Mouse (Mus musculus) thymus, adult 2 months (tissue): ENCODE measurements around the gene Lmf1. TPM values are rescaled to one million over a fixed set of nuclear protein-coding genes. Genes with fewer than 3 reads are reported as not detected.

Experiments used
- DNase-seq: peaks from one replicate; pipeline ENCODE4 v3.0.0; 2021
- H3K27ac ChIP-seq: fragments of 200-500 bp; 2 replicates; pipeline ENCODE4 v1.5.1; 2012; ENCODE audit warnings: low read length, control low read depth; ENCODE audit not compliant: control insufficient read depth, insufficient read depth
- H3K27me3 ChIP-seq: fragments of 200-500 bp; 2 replicates; pipeline ENCODE4 v1.6.1; 2012; ENCODE audit warnings: mild to moderate bottlenecking, low read length, moderate library complexity, mixed read lengths; ENCODE audit not compliant: control insufficient read depth, insufficient read depth
- H3K36me3 ChIP-seq: fragments of 200-500 bp; 2 replicates; pipeline ENCODE4 v1.6.1; 2012; ENCODE audit warnings: mild to moderate bottlenecking, low read length, moderate library complexity; ENCODE audit not compliant: control insufficient read depth, insufficient read depth
- H3K4me1 ChIP-seq: fragments of 200-500 bp; replicated peaks from 2 replicates; pipeline ENCODE4 v1.6.1; 2012; ENCODE audit warnings: low read length; ENCODE audit not compliant: control insufficient read depth, insufficient read depth
- H3K4me3 ChIP-seq: fragments of 200-500 bp; 2 replicates; pipeline ENCODE4 v1.5.1; 2012; ENCODE audit warnings: mild to moderate bottlenecking, low read length, control low read depth, moderate library complexity; ENCODE audit not compliant: control insufficient read depth, insufficient read depth
- CTCF ChIP-seq: fragments of 200-500 bp; IDR thresholded peaks from 2 replicates; pipeline ENCODE4 v1.5.1; 2012; ENCODE audit warnings: mild to moderate bottlenecking, control low read depth, low read length, moderate library complexity, borderline replicate concordance; ENCODE audit not compliant: control insufficient read depth, poor library complexity, insufficient read depth; ENCODE audit errors: extremely low read depth
- POLR2A ChIP-seq: fragments of 200-500 bp; IDR thresholded peaks from 2 replicates; pipeline ENCODE4 v1.6.1; 2012; ENCODE audit warnings: mild to moderate bottlenecking, low read length, control low read depth, moderate library complexity; ENCODE audit not compliant: control insufficient read depth, poor library complexity, insufficient read depth; ENCODE audit errors: extremely low read depth
- WGBS: fragments of 180-500 bp; shearing (Covaris S2); methylation state at CpG from one replicate; pipeline ENCODE4 v1.1.7; 2018; 5-methylcytosine and 5-hydroxymethylcytosine counted together
- polyA plus RNA-seq: library from polyadenylated mRNA; depleted of rRNA; stranded (reverse); fragments of >200 nt; gene quantifications from 2 replicates; pipeline ENCODE4 v1.2.3, GENCODE M21; 2012

Lmf1 gene
- polyA plus RNA-seq, 1 experiment: 25.2 TPM

- Histone ChIP-seq H3K36me3 (no peaks in the 10 kb centered on the region), H3K27me3 (peaks cover 8% of the 10 kb centered on the region), H3K4me1 (no peaks in the 10 kb centered on the region), H3K4me3 (no peak overlapping the region), H3K27ac (no peak overlapping the region)
- WGBS: 87% methylated on average over 11 of the region's 11 CpGs
- TF ChIP-seq POLR2A (no peak), CTCF (no peak)
- no peak for DNase-seq
Measured at GRCm38 (mm10) chr17:25551313-25551712, 27.6 kb upstream of the Lmf1 start.

- H3K27me3 ChIP-seq: peaks cover 8% of the 10 kb centered on the region
Measured at GRCm38 (mm10) chr17:25555159-25555558, 23.7 kb upstream of the Lmf1 start.

GRCm38 (mm10) chr17:25555666-25556629, 22.9 kb upstream of the Lmf1 start:
- no peak overlapping the region for H3K4me3 ChIP-seq
- WGBS: 14% methylated on average over 29 of the region's 29 CpGs
- H3K4me1 ChIP-seq: no peaks in the 10 kb centered on the region
- no peak for DNase-seq
- H3K27ac ChIP-seq: no peak overlapping the region
- H3K36me3 ChIP-seq: no peaks in the 10 kb centered on the region
- TF ChIP-seq POLR2A (no peak), CTCF (no peak)
- H3K27me3 ChIP-seq: peaks cover 8% of the 10 kb centered on the region

More at GRCm38 (mm10) chr17:25555159-25555558, 23.7 kb upstream of the Lmf1 start:
- Histone ChIP-seq H3K36me3 (no peaks in the 10 kb centered on the region), H3K4me1 (no peaks in the 10 kb centered on the region), H3K27ac (no peak overlapping the region), H3K4me3 (no peak overlapping the region)
- no peak for DNase-seq
- 21% methylated on average over 3 of the region's 3 CpGs for WGBS
- TF ChIP-seq CTCF (no peak), POLR2A (no peak)

DNA sequence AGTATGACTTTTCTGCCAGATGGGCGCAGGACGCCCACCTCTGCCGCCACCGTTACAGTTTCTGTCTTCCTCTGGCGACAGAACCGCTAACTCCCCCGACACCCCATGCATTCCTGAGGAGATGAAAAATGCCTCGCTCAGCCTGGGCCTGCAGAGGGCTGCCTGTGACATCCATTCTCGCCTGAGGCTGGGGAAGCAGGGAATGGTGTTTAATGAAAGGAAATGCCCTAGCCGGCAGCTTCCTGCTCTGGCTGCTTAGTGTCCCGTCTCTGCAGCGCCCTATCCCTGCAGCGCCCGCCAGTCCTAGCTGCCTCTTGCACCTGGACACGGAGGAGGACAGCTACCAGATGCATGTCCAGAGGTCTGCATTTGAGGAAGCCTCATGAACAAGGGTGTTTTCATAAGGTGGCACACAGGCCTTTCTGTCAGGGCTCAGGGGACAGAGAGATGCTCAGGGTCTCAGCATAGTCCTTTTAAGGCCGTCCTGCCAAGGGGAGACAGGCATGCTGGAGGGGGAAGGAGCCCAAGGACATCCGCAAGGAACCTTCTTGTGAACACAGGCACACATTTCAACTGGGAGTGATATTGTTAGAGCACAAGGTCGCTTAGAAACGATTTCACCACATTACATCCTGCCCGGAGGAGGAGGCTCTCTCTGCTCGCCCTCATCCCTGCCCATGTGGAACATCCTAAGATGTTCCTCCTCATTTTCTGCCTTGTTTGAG, 22.1 kb upstream of the Lmf1 start:
- 12% methylated on average over 21 of the region's 21 CpGs for WGBS
- TF ChIP-seq CTCF: no peak
- H3K36me3 ChIP-seq: no peaks in the 10 kb centered on the region
- no peaks in the 10 kb centered on the region for H3K4me1 ChIP-seq
- peaks cover 8% of the 10 kb centered on the region for H3K27me3 ChIP-seq
- no peak overlapping the region for H3K4me3 ChIP-seq
- no peak overlapping the region for H3K27ac ChIP-seq
- DNase-seq: no peak

DNA sequence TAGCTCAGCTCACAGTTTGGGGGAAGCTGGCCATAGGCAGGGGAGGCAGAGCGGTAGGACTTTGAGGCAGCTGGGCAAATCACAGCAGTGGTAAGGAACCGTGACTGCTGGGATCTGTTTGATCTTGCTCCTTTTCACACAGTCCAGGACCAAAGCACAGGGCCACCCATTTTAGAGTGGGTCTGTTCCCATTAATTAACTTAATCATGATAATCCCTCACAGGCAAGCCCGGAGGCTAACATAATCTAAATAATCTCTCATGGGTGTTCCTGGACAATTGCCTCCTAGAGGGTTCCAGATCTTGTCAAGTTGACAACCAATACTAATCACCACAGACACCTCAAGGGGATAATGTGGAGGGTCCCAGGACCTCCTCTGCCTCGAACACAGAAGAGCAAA, 19.3 kb upstream of the Lmf1 start:
- Histone ChIP-seq H3K27me3 (peaks cover 8% of the 10 kb centered on the region), H3K4me3 (no peak overlapping the region), H3K27ac (no peak overlapping the region), H3K4me1 (no peaks in the 10 kb centered on the region), H3K36me3 (no peaks in the 10 kb centered on the region)
- WGBS: 67% methylated on average over 4 of the region's 4 CpGs
- DNase-seq: no peak
- no peak for TF ChIP-seq POLR2A
- TF ChIP-seq CTCF: no peak

- Histone ChIP-seq H3K4me1 (no peaks in the 10 kb centered on the region), H3K27ac (no peak overlapping the region), H3K36me3 (no peaks in the 10 kb centered on the region), H3K27me3 (peaks cover 4% of the 10 kb centered on the region), H3K4me3 (no peak overlapping the region)
- no peak for TF ChIP-seq POLR2A
- no peak for TF ChIP-seq CTCF
- no peak for DNase-seq
- WGBS: 68% methylated on average over 5 of the region's 5 CpGs
Measured at GRCm38 (mm10) chr17:25560554-25561222, 18.2 kb upstream of the Lmf1 start.
